Mouse (Mus musculus) heart, embryonic 11.5 days (tissue): ENCODE results near the gene Akr1b10. TPM values are rescaled to one million over a fixed set of nuclear protein-coding genes. Genes with fewer than 3 reads are reported as not detected.
"Not testable (repeated sequence)": the region's sequence is repeated elsewhere in the genome, so short reads cannot be mapped to it uniquely, and the experiment has no call there.

Experiments used
- ATAC-seq: fragments of 200-750 bp; cut with Nextera tagmentation; replicated peaks from 2 replicates; pipeline ENCODE4 v1.8.0; 2017; ENCODE audit warnings: moderate library complexity; ENCODE audit not compliant: insufficient number of reproducible peaks, low FRiP score, low TSS enrichment
- H3K27ac ChIP-seq: fragments of 300-500 bp; sonication (generic); 2 replicates; pipeline ENCODE4 v1.5.1; 2014; ENCODE audit warnings: mild to moderate bottlenecking, low read depth, low read length
- H3K27me3 ChIP-seq: fragments of 300-500 bp; sonication (generic); 2 replicates; pipeline ENCODE4 v1.6.1; 2014; ENCODE audit warnings: mild to moderate bottlenecking, low read length, mixed read lengths; ENCODE audit not compliant: control insufficient read depth, insufficient read depth
- H3K36me3 ChIP-seq: fragments of 300-500 bp; sonication (generic); 2 replicates; pipeline ENCODE4 v1.6.1; 2014; ENCODE audit warnings: mild to moderate bottlenecking, low read length, moderate library complexity, mixed read lengths; ENCODE audit not compliant: control insufficient read depth, insufficient read depth
- H3K4me1 ChIP-seq: fragments of 300-500 bp; sonication (generic); 2 replicates; pipeline ENCODE4 v1.6.1; 2014; ENCODE audit warnings: low read length; ENCODE audit not compliant: control insufficient read depth, insufficient read depth
- H3K4me2 ChIP-seq: fragments of 300-500 bp; sonication (generic); 2 replicates; pipeline ENCODE4 v1.6.1; 2014; ENCODE audit warnings: mild to moderate bottlenecking, moderate library complexity
- H3K4me3 ChIP-seq: fragments of 300-500 bp; sonication (generic); 2 replicates; pipeline ENCODE4 v1.5.1; 2014; ENCODE audit warnings: low read depth, low read length
- H3K9ac ChIP-seq: fragments of 300-500 bp; sonication (generic); 2 replicates; pipeline ENCODE4 v1.6.1; 2014; ENCODE audit warnings: mild to moderate bottlenecking, low read depth, low read length, moderate library complexity
- H3K9me3 ChIP-seq: fragments of 300-500 bp; sonication (generic); replicated peaks from 2 replicates; pipeline ENCODE4 v1.6.1; 2016; ENCODE audit warnings: low read length; ENCODE audit not compliant: control insufficient read depth
- WGBS: fragments of 180-500 bp; shearing (Covaris S2); extraction: QIAGEN DNeasy Blood & Tissue Kit; methylation state at CpG from one replicate; pipeline ENCODE4 v1.1.7; 2014; ENCODE audit not compliant: insufficient replicate concordance; 5-methylcytosine and 5-hydroxymethylcytosine counted together
- polyA plus RNA-seq: library from polyadenylated mRNA; unstranded; fragments of >200 nt; fragmentation: Nextera tagmentation; extraction: Ambion mirVana; gene quantifications from 2 replicates; pipeline ENCODE4 v1.2.1, GENCODE M21; 2014

The Akr1b10 gene
- polyA plus RNA-seq, 1 experiment from 2014 or later, result 63.1 TPM

- H3K4me3 ChIP-seq, result no peak overlapping the region
- H3K36me3 ChIP-seq, result no peaks in the 10 kb centered on the region
- no peak overlapping the region; the same call in 1 of the 2 replicates for H3K9ac ChIP-seq
- WGBS, result 41% methylated on average over 14 of the region's 14 CpGs
- peak overlapping the region; percentile 44 for H3K4me2 ChIP-seq
- no peaks in the 10 kb centered on the region for H3K9me3 ChIP-seq
- no peak overlapping the region for H3K27ac ChIP-seq
- no peaks in the 10 kb centered on the region for H3K27me3 ChIP-seq
- 0 out of 2 replicates have a peak, but pooled peaks have one; percentile 26 for ATAC-seq
- H3K4me1 ChIP-seq, result peaks cover 8% of the 10 kb centered on the region
Measured at GRCm38 (mm10) chr6:34346096-34346898, 37.7 kb upstream of the Akr1b10 start.

- peaks cover 26% of the 10 kb centered on the region for H3K4me1 ChIP-seq
- H3K4me3 ChIP-seq, result no peak overlapping the region
- 71% methylated on average over 12 of the region's 12 CpGs for WGBS
- H3K4me2 ChIP-seq, result no peak overlapping the region
- no peaks in the 10 kb centered on the region for H3K9me3 ChIP-seq
- ATAC-seq, result no peak
- H3K27me3 ChIP-seq, result no peaks in the 10 kb centered on the region
- no peak overlapping the region for H3K9ac ChIP-seq
- no peak overlapping the region for H3K27ac ChIP-seq
- H3K36me3 ChIP-seq, result no peaks in the 10 kb centered on the region
Measured at GRCm38 (mm10) chr6:34350037-34350699, 33.9 kb upstream of the Akr1b10 start.

- peaks cover 25% of the 10 kb centered on the region for H3K4me1 ChIP-seq
- ATAC-seq, H3K36me3 ChIP-seq: not testable (repeated sequence)
Measured at GRCm38 (mm10) chr6:34351481-34351880, 32.5 kb upstream of the Akr1b10 start.

GRCm38 (mm10) chr6:34352401-34352800 lies 31.6 kb upstream of the Akr1b10 start:
- H3K9ac ChIP-seq, result no peak overlapping the region
- no peak overlapping the region for H3K4me2 ChIP-seq
- H3K4me1 ChIP-seq, result peaks cover 25% of the 10 kb centered on the region
- no peaks in the 10 kb centered on the region for H3K27me3 ChIP-seq
- no peak for ATAC-seq
- no peaks in the 10 kb centered on the region for H3K36me3 ChIP-seq
- H3K9me3 ChIP-seq, result no peaks in the 10 kb centered on the region
- no peak overlapping the region for H3K27ac ChIP-seq
- H3K4me3 ChIP-seq, result no peak overlapping the region
- WGBS, result 78% methylated on average over 3 of the region's 3 CpGs

More at GRCm38 (mm10) chr6:34351481-34351880, 32.5 kb upstream of the Akr1b10 start:
- WGBS, result 23% methylated on average over 9 of the region's 10 CpGs
- H3K9me3 ChIP-seq, H3K27me3 ChIP-seq, H3K9ac ChIP-seq, H3K4me2 ChIP-seq, H3K4me3 ChIP-seq, H3K27ac ChIP-seq: not testable (repeated sequence)

GRCm38 (mm10) chr6:34353658-34354353 lies 30.2 kb upstream of the Akr1b10 start, which contains the start of gene Akr1b8:
TSS of gene Akr1b8 (plus strand) at chr6:34354119.
- Histone ChIP-seq H3K36me3 (no peaks in the 10 kb centered on the region), H3K9me3 (no peaks in the 10 kb centered on the region), H3K4me1 (peaks cover 25% of the 10 kb centered on the region), H3K27me3 (no peaks in the 10 kb centered on the region), H3K27ac (peak within 1 kb of the TSS; percentile 46), H3K9ac (peak within 1 kb of the TSS; percentile 54; the same call in 1 of the 2 replicates), H3K4me2 (peak within 1 kb of the TSS; percentile 65), H3K4me3 (peak within 1 kb of the TSS; percentile 35)
- no peak for ATAC-seq
- 10% methylated on average over 16 of the region's 16 CpGs for WGBS

- peak overlapping the region; percentile 46; the same call in 1 of the 2 replicates for H3K9ac ChIP-seq
- no peak for ATAC-seq
- H3K27ac ChIP-seq, result peak overlapping the region; percentile 46
- peak overlapping the region; percentile 35 for H3K4me3 ChIP-seq
- no peaks in the 10 kb centered on the region for H3K9me3 ChIP-seq
- H3K4me2 ChIP-seq, result peak overlapping the region; percentile 65
- peaks cover 25% of the 10 kb centered on the region for H3K4me1 ChIP-seq
- no peaks in the 10 kb centered on the region for H3K36me3 ChIP-seq
- 35% methylated on average over 8 of the region's 8 CpGs for WGBS
- no peaks in the 10 kb centered on the region for H3K27me3 ChIP-seq
Measured at GRCm38 (mm10) chr6:34354354-34355348, 29.4 kb upstream of the Akr1b10 start.

GRCm38 (mm10) chr6:34355349-34355747 lies 28.7 kb upstream of the Akr1b10 start:
- H3K4me1 ChIP-seq, result peaks cover 25% of the 10 kb centered on the region

More at GRCm38 (mm10) chr6:34355349-34355747, 28.7 kb upstream of the Akr1b10 start:
- no peak overlapping the region for H3K4me3 ChIP-seq
- ATAC-seq, result no peak
- no peaks in the 10 kb centered on the region for H3K36me3 ChIP-seq
- 21% methylated on average over 6 of the region's 6 CpGs for WGBS
- H3K9me3 ChIP-seq, result no peaks in the 10 kb centered on the region
- H3K9ac ChIP-seq, result no peak overlapping the region
- peak overlapping the region; percentile 65; the same call in 1 of the 2 replicates for H3K4me2 ChIP-seq
- 0 out of 2 replicates have a peak overlapping the region, but pooled peaks have one; percentile 46 for H3K27ac ChIP-seq
- H3K27me3 ChIP-seq, result no peaks in the 10 kb centered on the region
